Mouse (Mus musculus) heart, postnatal 0 days (tissue): Measurements from ENCODE around the gene Gm20708. TPM values are rescaled to one million over a fixed set of nuclear protein-coding genes. Genes with fewer than 3 reads are reported as not detected.
A peak's percentile ranks its signal among the peaks of the same experiment; 100 is the strongest.

Experiments used
- ATAC-seq: fragments of 200-750 bp; cut with Nextera tagmentation; 2 replicates; pipeline ENCODE4 v1.8.0; 2017; ENCODE audit warnings: low read depth, moderate number of reproducible peaks, moderate library complexity; ENCODE audit not compliant: insufficient read depth
- DNase-seq: peaks from one replicate; pipeline ENCODE4 v3.0.0-alpha.2; 2016; ENCODE audit warnings: low spot score
- H3K27ac ChIP-seq: fragments of 300-500 bp; sonication (generic); 2 replicates; pipeline ENCODE4 v1.5.1; 2014; ENCODE audit warnings: low read depth, mild to moderate bottlenecking
- H3K27me3 ChIP-seq: fragments of 300-500 bp; sonication (generic); 2 replicates; pipeline ENCODE4 v1.6.1; 2014; ENCODE audit warnings: low read length, mixed read lengths; ENCODE audit not compliant: control insufficient read depth, insufficient read depth
- H3K36me3 ChIP-seq: fragments of 300-500 bp; sonication (generic); replicated peaks from 2 replicates; pipeline ENCODE4 v1.6.1; 2014; ENCODE audit warnings: low read length, mixed read lengths; ENCODE audit not compliant: control insufficient read depth, insufficient read depth
- H3K4me1 ChIP-seq: fragments of 300-500 bp; sonication (generic); 2 replicates; pipeline ENCODE4 v1.6.1; 2014; ENCODE audit warnings: antibody characterized with exemption; ENCODE audit not compliant: control insufficient read depth, insufficient read depth
- H3K4me2 ChIP-seq: fragments of 300-500 bp; sonication (generic); 2 replicates; pipeline ENCODE4 v1.6.1; 2014; ENCODE audit warnings: low read depth, mild to moderate bottlenecking, low read length, moderate library complexity
- H3K4me3 ChIP-seq: fragments of 300-500 bp; sonication (generic); 2 replicates; pipeline ENCODE4 v1.5.1; 2014; ENCODE audit warnings: low read depth, low read length
- H3K9ac ChIP-seq: fragments of 300-500 bp; sonication (generic); replicated peaks from 2 replicates; pipeline ENCODE4 v1.6.1; 2014; ENCODE audit warnings: low read depth, low read length, mixed read lengths
- H3K9me3 ChIP-seq: fragments of 300-500 bp; sonication (generic); replicated peaks from 2 replicates; pipeline ENCODE4 v1.6.1; 2016; ENCODE audit warnings: low read length; ENCODE audit not compliant: control insufficient read depth
- CTCF ChIP-seq: IDR thresholded peaks from 2 replicates; pipeline ENCODE4 v1.5.1; 2016; ENCODE audit warnings: antibody characterized with exemption, control low read depth, low read depth
- EP300 ChIP-seq: IDR thresholded peaks from 2 replicates; pipeline ENCODE4 v1.6.1; 2016; ENCODE audit warnings: antibody characterized with exemption, low read depth
- WGBS: fragments of 180-500 bp; shearing (Covaris S2); extraction: QIAGEN DNeasy Blood & Tissue Kit; methylation state at CpG from one replicate; pipeline ENCODE4 v1.1.7; 2014; 5-methylcytosine and 5-hydroxymethylcytosine counted together
- polyA plus RNA-seq: library from polyadenylated mRNA; unstranded; fragments of >200 nt; fragmentation: Nextera tagmentation; extraction: Ambion mirVana; gene quantifications from 2 replicates; pipeline ENCODE4 v1.2.1, GENCODE M21; 2015
- total RNA-seq: library from RNA; depleted of rRNA; stranded (reverse); fragments of >200 nt; gene quantifications from 2 replicates; pipeline ENCODE4 v1.2.3, GENCODE M21; 2014; ENCODE audit warnings: low replicate concordance; rRNA removed

Gene Gm20708
- total RNA-seq: 2.6 TPM in 1 of 2 replicates, not detected in the other
- polyA plus RNA-seq: 0.52 and 0.68 TPM in 2 replicates

DNA sequence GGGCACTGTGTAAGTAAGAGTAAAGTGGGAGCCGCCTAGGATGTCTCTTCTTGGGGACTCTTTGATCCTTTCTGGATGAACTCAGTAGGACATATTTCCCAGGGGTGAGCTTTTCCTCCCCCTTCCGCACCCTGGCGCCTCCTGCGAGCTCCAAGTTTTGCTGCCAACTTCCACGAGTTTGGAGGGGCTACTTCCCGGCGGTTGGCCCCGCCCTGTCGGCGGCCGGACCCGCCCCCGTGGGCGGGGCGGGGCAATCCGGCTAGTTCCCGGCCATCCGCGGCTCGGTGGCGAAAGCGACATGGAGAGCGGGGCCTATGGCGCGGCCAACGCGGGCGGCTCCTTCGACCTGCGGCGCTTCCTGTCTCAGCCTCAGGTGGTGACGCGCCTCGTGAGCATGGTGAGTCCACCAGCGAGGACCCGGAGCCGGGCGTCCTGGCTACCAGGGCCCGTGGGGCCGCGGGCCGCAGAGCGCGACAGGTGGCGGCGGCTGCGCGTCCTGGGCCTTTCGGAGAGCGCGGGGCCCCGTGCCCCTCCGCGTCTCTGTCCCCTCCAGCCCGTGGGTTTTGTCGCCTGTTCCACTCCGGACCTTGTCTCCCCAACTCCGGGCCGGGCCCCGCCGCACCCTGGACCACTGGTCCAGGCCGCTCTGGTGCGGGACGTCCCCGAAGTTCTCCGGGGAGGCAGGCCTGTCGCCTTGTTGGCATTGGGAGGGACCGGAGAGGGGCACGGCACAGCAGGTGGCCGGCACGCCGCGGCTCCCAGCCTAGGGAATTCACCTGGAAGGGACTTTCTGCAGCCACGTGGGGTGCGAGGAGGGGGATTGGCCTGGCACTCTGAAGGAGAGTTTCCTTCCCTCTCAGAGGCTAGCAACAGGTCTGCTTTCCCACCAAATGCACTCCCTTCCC is at the start of gene Gm20708, which contains the start of gene Syngr2:
Gene Gm20708, plus strand, starts transcription at position 262 of the 905 bp plus-strand sequence.
Gene Syngr2, plus strand, starts transcription at position 262 of the 905 bp plus-strand sequence.
- H3K27ac ChIP-seq: peak within 1 kb of the TSS; percentile 83
- no peaks in the 10 kb centered on the region for H3K9me3 ChIP-seq
- DNase-seq (peak; percentile 67), ATAC-seq (peak; percentile 80)
- H3K36me3 ChIP-seq: peaks cover 25% of the 10 kb centered on the region
- peaks cover 23% of the 10 kb centered on the region for H3K4me1 ChIP-seq
- H3K9ac ChIP-seq: peak within 1 kb of the TSS; percentile 83
- H3K27me3 ChIP-seq: no peaks in the 10 kb centered on the region
- TF ChIP-seq CTCF (no peak), EP300 (no peak)
- WGBS: under 1% methylated on average over 75 of the region's 75 CpGs
- H3K4me3 ChIP-seq: peak within 1 kb of the TSS; percentile 97
- H3K4me2 ChIP-seq: peak within 1 kb of the TSS; percentile 100

DNA sequence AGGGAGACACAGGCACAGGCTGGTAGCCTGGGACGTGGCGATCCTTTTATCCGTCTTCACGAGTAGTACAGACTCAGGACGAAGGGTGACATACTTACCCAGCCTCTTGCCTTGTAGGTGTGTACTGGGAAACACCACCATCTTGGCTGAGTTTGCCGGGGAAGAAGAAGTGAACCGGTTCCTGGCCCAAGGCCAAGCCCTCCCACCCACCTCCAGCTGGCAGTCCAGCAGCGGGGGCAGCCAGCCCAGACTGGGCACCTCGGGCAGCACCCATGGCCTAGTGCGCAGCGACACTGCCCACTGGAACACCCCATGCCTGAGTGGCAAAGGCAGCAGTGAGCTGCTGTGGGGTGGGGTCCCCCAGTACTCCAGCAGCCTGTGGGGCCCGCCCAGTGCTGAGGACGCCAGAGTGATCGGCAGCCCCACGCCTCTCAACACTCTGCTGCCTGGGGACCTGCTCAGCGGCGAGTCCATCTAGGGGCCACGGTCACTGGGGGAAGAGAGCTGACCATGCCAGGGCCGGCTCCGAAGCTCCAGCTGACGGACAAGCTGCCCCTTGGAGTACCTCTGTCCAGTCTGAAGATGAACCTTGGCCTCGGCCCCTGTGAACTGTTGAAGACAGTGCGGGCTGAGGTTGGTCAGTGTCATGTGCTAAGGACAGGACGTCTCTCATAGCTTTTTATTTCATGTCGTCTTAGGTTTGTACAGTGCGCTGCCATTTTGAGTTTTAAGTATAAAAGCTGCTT is 48.9 kb upstream of the Gm20708 start:
- WGBS: 83% methylated on average over 26 of the region's 26 CpGs
- TF ChIP-seq CTCF (no peak), EP300 (no peak)
- Histone ChIP-seq H3K9me3 (no peaks in the 10 kb centered on the region), H3K4me1 (no peaks in the 10 kb centered on the region), H3K36me3 (peaks cover 75% of the 10 kb centered on the region), H3K4me3 (no peak overlapping the region), H3K27ac (no peak overlapping the region), H3K4me2 (no peak overlapping the region), H3K27me3 (no peaks in the 10 kb centered on the region), H3K9ac (no peak overlapping the region)
- DNase-seq (no peak), ATAC-seq (no peak)

DNA sequence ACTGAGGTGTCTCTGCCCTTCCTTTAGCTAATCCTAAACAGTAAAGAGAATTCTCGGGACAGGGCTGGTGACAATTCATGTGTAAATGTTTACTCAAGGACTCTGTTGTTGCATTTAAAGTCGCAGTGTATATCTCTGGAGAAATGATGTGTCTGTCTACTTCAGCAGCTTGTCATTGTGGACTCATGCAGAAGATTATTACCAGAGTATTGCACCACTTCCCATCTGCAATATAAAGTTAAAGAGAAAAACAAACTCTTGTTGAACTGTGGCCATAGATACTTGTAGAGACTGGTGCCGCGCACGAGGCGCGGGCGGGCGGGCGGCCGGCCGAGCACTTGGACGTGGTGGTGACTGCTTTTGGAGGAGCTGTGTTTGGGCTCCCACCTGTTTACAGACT is 47.7 kb upstream of the Gm20708 start:
- TF ChIP-seq EP300 (no peak), CTCF (no peak)
- no peak overlapping the region for H3K27ac ChIP-seq
- DNase-seq: no peak
- WGBS: 88% methylated on average over 13 of the region's 13 CpGs
- no peak overlapping the region for H3K9ac ChIP-seq
- no peaks in the 10 kb centered on the region for H3K9me3 ChIP-seq
- peaks cover 65% of the 10 kb centered on the region for H3K36me3 ChIP-seq
- no peak for ATAC-seq
- no peaks in the 10 kb centered on the region for H3K27me3 ChIP-seq
- no peak overlapping the region for H3K4me2 ChIP-seq
- no peak overlapping the region for H3K4me3 ChIP-seq
- H3K4me1 ChIP-seq: no peaks in the 10 kb centered on the region

DNA sequence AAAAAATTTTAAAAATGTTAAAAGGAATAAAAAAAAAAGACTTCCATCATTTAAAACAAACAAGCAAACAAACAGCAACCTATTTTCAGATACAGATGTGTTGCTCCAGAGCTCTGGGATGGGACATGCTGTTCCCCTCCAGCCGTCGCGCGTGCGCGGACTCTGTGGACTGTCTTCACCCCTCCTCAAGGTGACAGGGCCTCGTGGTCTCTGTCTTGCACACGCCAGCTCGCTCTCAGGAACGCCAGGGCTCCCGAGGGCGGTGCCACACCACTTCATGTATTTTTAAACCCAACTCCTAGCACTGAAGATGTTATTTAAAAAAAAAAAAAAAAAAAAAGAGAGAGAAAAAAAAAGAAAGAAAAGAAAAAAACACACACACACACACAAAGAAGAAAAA is 47.2 kb upstream of the Gm20708 start:
- Histone ChIP-seq H3K27ac (no peak overlapping the region), H3K27me3 (no peaks in the 10 kb centered on the region), H3K9ac (no peak overlapping the region), H3K4me2 (no peak overlapping the region), H3K4me1 (no peaks in the 10 kb centered on the region), H3K9me3 (no peaks in the 10 kb centered on the region), H3K36me3 (peaks cover 62% of the 10 kb centered on the region), H3K4me3 (no peak overlapping the region)
- TF ChIP-seq EP300 (0 out of 2 replicates have a peak, but pooled peaks have one; percentile 36), CTCF (no peak)
- ATAC-seq: peak; percentile 57; the same call in 1 of the 2 replicates
- peak; percentile 42 for DNase-seq
- 40% methylated on average over 12 of the region's 12 CpGs for WGBS

DNA sequence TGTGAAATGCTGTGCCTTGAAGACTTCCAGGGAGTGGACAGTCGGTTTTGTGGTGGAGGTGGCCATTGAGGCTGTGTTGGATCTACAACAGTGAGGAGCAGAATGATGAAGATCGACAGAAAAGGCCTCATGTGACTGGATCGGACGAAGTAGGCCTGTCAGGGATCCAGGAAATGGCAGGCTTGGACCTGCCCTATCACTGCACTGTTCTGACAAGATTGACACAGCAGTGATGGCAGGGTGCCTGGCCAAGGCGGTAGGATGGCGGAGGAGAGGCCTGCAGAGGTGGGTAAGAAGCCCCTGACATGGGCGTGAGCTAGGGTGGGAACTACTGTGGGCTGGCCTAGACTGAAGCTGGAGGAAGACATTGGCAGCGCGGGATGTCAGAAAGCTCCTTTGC is 45.1 kb upstream of the Gm20708 start:
- TF ChIP-seq CTCF: no peak
- no peaks in the 10 kb centered on the region for H3K9me3 ChIP-seq
- no peak overlapping the region for H3K9ac ChIP-seq
- no peak for ATAC-seq
- no peak for DNase-seq
- peaks cover 47% of the 10 kb centered on the region for H3K36me3 ChIP-seq
- no peaks in the 10 kb centered on the region for H3K27me3 ChIP-seq
- no peak overlapping the region for H3K27ac ChIP-seq
- no peak overlapping the region for H3K4me3 ChIP-seq
- no peak overlapping the region for H3K4me2 ChIP-seq
- 73% methylated on average over 9 of the region's 9 CpGs for whole genome bisulfite sequencing
- no peaks in the 10 kb centered on the region for H3K4me1 ChIP-seq
